Mouse (Mus musculus) liver, embryonic 13.5 days (tissue): ENCODE data around the gene Zfand6. TPM values are rescaled to one million over a fixed set of nuclear protein-coding genes. Genes with fewer than 3 reads are reported as not detected.
A peak's percentile ranks its signal among the peaks of the same experiment; 100 is the strongest.

ENCODE experiments used
- ATAC-seq: fragments of 200-750 bp; cut with Nextera tagmentation; 2 replicates; pipeline ENCODE4 v1.8.0; 2017; ENCODE audit warnings: low read depth, mild to moderate bottlenecking, moderate number of reproducible peaks, moderate library complexity
- DNase-seq: peaks from one replicate; pipeline ENCODE4 v3.0.0; 2022
- H3K27ac ChIP-seq: fragments of 300-500 bp; sonication (generic); 2 replicates; pipeline ENCODE4 v1.5.1; 2015; ENCODE audit warnings: moderate library complexity, mild to moderate bottlenecking, inconsistent platforms
- H3K27me3 ChIP-seq: fragments of 300-500 bp; sonication (generic); 2 replicates; pipeline ENCODE4 v1.6.1; 2015; ENCODE audit warnings: mild to moderate bottlenecking, inconsistent platforms
- H3K36me3 ChIP-seq: fragments of 300-500 bp; sonication (generic); 2 replicates; pipeline ENCODE4 v1.6.1; 2015; ENCODE audit warnings: mild to moderate bottlenecking, inconsistent platforms
- H3K4me1 ChIP-seq: fragments of 300-500 bp; sonication (generic); replicated peaks from 2 replicates; pipeline ENCODE4 v1.6.1; 2015; ENCODE audit warnings: inconsistent platforms
- H3K4me2 ChIP-seq: fragments of 300-500 bp; sonication (generic); 2 replicates; pipeline ENCODE4 v1.6.1; 2015; ENCODE audit warnings: inconsistent platforms, mild to moderate bottlenecking, moderate library complexity
- H3K4me3 ChIP-seq: fragments of 300-500 bp; sonication (generic); replicated peaks from 2 replicates; pipeline ENCODE4 v1.5.1; 2015; ENCODE audit warnings: mild to moderate bottlenecking, inconsistent platforms
- H3K9ac ChIP-seq: fragments of 300-500 bp; sonication (generic); 2 replicates; pipeline ENCODE4 v1.6.1; 2015; ENCODE audit warnings: mild to moderate bottlenecking, inconsistent platforms
- H3K9me3 ChIP-seq: fragments of 300-500 bp; sonication (generic); replicated peaks from 2 replicates; pipeline ENCODE4 v1.6.1; 2016; ENCODE audit warnings: inconsistent platforms
- WGBS: fragments of 180-500 bp; shearing (Covaris S2); methylation state at CpG from one replicate; pipeline ENCODE4 v1.1.7; 2015; ENCODE audit not compliant: insufficient replicate concordance; 5-methylcytosine and 5-hydroxymethylcytosine counted together
- polyA plus RNA-seq: library from polyadenylated mRNA; unstranded; fragments of >200 nt; fragmentation: Nextera tagmentation; extraction: Ambion mirVana; gene quantifications from 2 replicates; pipeline ENCODE4 v1.2.1, GENCODE M21; 2015

The Zfand6 gene
- polyA plus RNA-seq, 1 experiment from 2014 or later, result 129 TPM

GRCm38 (mm10) chr7:84611609-84612008 lies 78.2 kb downstream of the Zfand6 start:
- no peak overlapping the region for H3K27ac ChIP-seq
- no peaks in the 10 kb centered on the region for H3K27me3 ChIP-seq
- H3K9ac ChIP-seq, result no peak overlapping the region
- no peak overlapping the region for H3K4me3 ChIP-seq
- 22% methylated on average over 1 of the region's 1 CpGs for WGBS
- H3K4me1 ChIP-seq, result peaks cover 18% of the 10 kb centered on the region
- H3K9me3 ChIP-seq, result no peaks in the 10 kb centered on the region
- no peak for DNase-seq
- no peak overlapping the region for H3K4me2 ChIP-seq
- ATAC-seq, result no peak
- H3K36me3 ChIP-seq, result peaks cover 19% of the 10 kb centered on the region

- peak within 1 kb of the TSS; percentile 69 for H3K4me3 ChIP-seq
- peaks cover 26% of the 10 kb centered on the region for H3K4me1 ChIP-seq
- peak within 1 kb of the TSS; percentile 96 for H3K4me2 ChIP-seq
- 0 out of 2 replicates have a peak, but pooled peaks cover 4% of the 10 kb centered on the region for H3K36me3 ChIP-seq
- H3K9ac ChIP-seq, result peak within 1 kb of the TSS; percentile 70
- peak; percentile 23; the same call in 1 of the 2 replicates for ATAC-seq
- no peaks in the 10 kb centered on the region for H3K27me3 ChIP-seq
- H3K27ac ChIP-seq, result peak within 1 kb of the TSS; percentile 64
- no peaks in the 10 kb centered on the region for H3K9me3 ChIP-seq
- WGBS, result 6% methylated on average over 10 of the region's 10 CpGs
- peak; percentile 44 for DNase-seq
Observed at GRCm38 (mm10) chr7:84606293-84606749, 83.4 kb downstream of the Zfand6 start, which contains the start of gene Fah. Fah (minus strand) TSS chr7:84606722.

- peak overlapping the region; percentile 70 for H3K9ac ChIP-seq
- 0 out of 2 replicates have a peak, but pooled peaks cover 4% of the 10 kb centered on the region for H3K36me3 ChIP-seq
- WGBS, result under 1% methylated on average over 36 of the region's 36 CpGs
- peak; percentile 99 for ATAC-seq
- H3K27ac ChIP-seq, result peak overlapping the region; percentile 64
- H3K4me1 ChIP-seq, result peaks cover 26% of the 10 kb centered on the region
- no peaks in the 10 kb centered on the region for H3K9me3 ChIP-seq
- peak overlapping the region; percentile 69 for H3K4me3 ChIP-seq
- DNase-seq, result peak; percentile 80
- H3K27me3 ChIP-seq, result no peaks in the 10 kb centered on the region
- H3K4me2 ChIP-seq, result peak overlapping the region; percentile 96
Observed at GRCm38 (mm10) chr7:84605704-84606292, 84.0 kb downstream of the Zfand6 start.

DNA sequence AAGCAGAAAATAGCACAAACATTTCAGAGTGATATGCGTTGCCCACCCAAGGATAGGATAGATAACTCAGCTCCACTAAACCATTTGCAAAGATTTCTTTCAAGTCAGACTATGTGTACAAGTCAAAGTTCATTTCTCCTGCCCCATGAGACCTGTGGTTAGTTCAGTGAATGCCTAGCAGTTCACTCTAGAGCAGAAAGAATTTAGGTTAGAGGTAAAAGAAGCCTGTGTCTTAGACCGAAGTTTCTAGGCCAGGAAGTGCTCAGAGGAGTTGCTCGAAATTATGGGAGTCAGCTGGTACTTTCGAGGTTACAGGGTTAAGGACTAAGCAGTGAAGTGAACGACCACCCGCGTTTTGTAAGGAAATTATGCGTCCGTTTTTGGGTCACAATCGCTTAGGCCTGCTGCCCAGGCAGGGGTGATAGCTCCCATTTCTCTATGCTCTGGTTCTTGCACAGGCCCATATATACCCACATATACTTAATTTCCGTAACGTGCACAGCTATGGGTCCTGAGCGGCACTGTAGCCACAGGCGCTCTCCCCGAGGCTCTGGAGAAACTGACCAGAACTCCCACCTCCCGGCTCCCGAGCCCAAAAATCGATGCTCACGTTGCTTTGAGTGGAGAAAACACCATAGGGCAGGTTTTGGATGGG lies 84.6 kb downstream of the Zfand6 start:
- H3K4me2 ChIP-seq, result peak overlapping the region; percentile 96
- DNase-seq, result no peak
- H3K27ac ChIP-seq, result peak overlapping the region; percentile 64
- H3K9me3 ChIP-seq, result no peaks in the 10 kb centered on the region
- 14% methylated on average over 19 of the region's 19 CpGs for WGBS
- ATAC-seq, result peak; percentile 11; the same call in 1 of the 2 replicates
- H3K4me3 ChIP-seq, result peak overlapping the region; percentile 69
- H3K36me3 ChIP-seq, result no peaks in the 10 kb centered on the region
- no peaks in the 10 kb centered on the region for H3K27me3 ChIP-seq
- H3K9ac ChIP-seq, result peak overlapping the region; percentile 70
- peaks cover 26% of the 10 kb centered on the region for H3K4me1 ChIP-seq

- Histone ChIP-seq H3K9me3 (no peaks in the 10 kb centered on the region), H3K4me1 (peaks cover 26% of the 10 kb centered on the region), H3K27ac (0 out of 2 replicates have a peak overlapping the region, but pooled peaks have one; percentile 13), H3K4me2 (peak overlapping the region; percentile 96), H3K36me3 (no peaks in the 10 kb centered on the region), H3K27me3 (no peaks in the 10 kb centered on the region), H3K4me3 (peak overlapping the region; percentile 69), H3K9ac (no peak overlapping the region)
- 50% methylated on average over 3 of the region's 3 CpGs for WGBS
- ATAC-seq (no peak), DNase-seq (no peak)
Observed at GRCm38 (mm10) chr7:84604501-84604900, 85.3 kb downstream of the Zfand6 start.

- no peak for DNase-seq
- 53% methylated on average over 3 of the region's 3 CpGs for WGBS
Observed at GRCm38 (mm10) chr7:84601331-84601730, 88.4 kb downstream of the Zfand6 start.

GRCm38 (mm10) chr7:84600631-84601030 lies 89.1 kb downstream of the Zfand6 start:
- Histone ChIP-seq H3K27me3 (no peaks in the 10 kb centered on the region), H3K27ac (no peak overlapping the region), H3K9me3 (no peaks in the 10 kb centered on the region), H3K4me2 (no peak overlapping the region), H3K36me3 (no peaks in the 10 kb centered on the region), H3K4me3 (no peak overlapping the region), H3K9ac (no peak overlapping the region), H3K4me1 (peaks cover 14% of the 10 kb centered on the region)
- ATAC-seq (no peak), DNase-seq (no peak)
- WGBS, result 76% methylated on average over 2 of the region's 2 CpGs

More at GRCm38 (mm10) chr7:84601331-84601730, 88.4 kb downstream of the Zfand6 start:
- no peak overlapping the region for H3K27ac ChIP-seq
- H3K27me3 ChIP-seq, result no peaks in the 10 kb centered on the region
- no peak overlapping the region for H3K4me3 ChIP-seq
- H3K4me1 ChIP-seq, result peaks cover 20% of the 10 kb centered on the region
- no peaks in the 10 kb centered on the region for H3K36me3 ChIP-seq
- H3K9me3 ChIP-seq, result no peaks in the 10 kb centered on the region
- no peak for ATAC-seq
- no peak overlapping the region for H3K9ac ChIP-seq
- H3K4me2 ChIP-seq, result no peak overlapping the region

- Histone ChIP-seq H3K27ac (no peak overlapping the region), H3K9me3 (no peaks in the 10 kb centered on the region), H3K4me2 (no peak overlapping the region), H3K4me3 (no peak overlapping the region), H3K4me1 (peaks cover 6% of the 10 kb centered on the region), H3K9ac (no peak overlapping the region), H3K36me3 (no peaks in the 10 kb centered on the region), H3K27me3 (no peaks in the 10 kb centered on the region)
- ATAC-seq, result no peak
- no peak for DNase-seq
- 84% methylated on average over 3 of the region's 3 CpGs for WGBS
Observed at GRCm38 (mm10) chr7:84596633-84597032, 93.1 kb downstream of the Zfand6 start.

GRCm38 (mm10) chr7:84596002-84596401 lies 93.8 kb downstream of the Zfand6 start:
- no peaks in the 10 kb centered on the region for H3K9me3 ChIP-seq
- no peak for DNase-seq
- H3K9ac ChIP-seq, result no peak overlapping the region
- no peak overlapping the region for H3K27ac ChIP-seq
- no peak overlapping the region for H3K4me2 ChIP-seq
- H3K27me3 ChIP-seq, result no peaks in the 10 kb centered on the region
- no peak for ATAC-seq
- peaks cover 6% of the 10 kb centered on the region for H3K4me1 ChIP-seq
- H3K4me3 ChIP-seq, result no peak overlapping the region
- 80% methylated on average over 3 of the region's 3 CpGs for WGBS
- H3K36me3 ChIP-seq, result no peaks in the 10 kb centered on the region

DNA sequence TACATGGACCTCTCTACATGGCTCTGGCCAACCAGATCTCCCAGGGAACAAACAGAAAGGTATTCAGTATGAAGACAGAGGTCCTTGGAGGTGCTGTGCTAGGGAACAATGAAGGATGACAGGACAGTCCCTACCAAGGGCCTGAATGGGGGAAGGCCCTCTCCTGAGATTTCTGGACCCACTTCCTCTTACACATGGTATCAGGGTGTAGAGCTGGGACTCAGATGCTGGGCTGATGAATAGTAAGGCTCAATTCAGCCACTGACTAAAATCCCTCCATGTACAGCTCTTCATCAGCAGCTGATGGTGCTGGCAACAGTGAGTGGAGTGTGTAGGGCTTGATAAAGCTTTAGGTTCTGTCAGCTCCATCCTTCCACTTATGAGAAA lies 94.8 kb downstream of the Zfand6 start:
- no peak for DNase-seq
- Histone ChIP-seq H3K4me1 (peaks cover 14% of the 10 kb centered on the region), H3K27me3 (no peaks in the 10 kb centered on the region), H3K4me2 (0 out of 2 replicates have a peak overlapping the region, but pooled peaks have one; percentile 5), H3K9me3 (no peaks in the 10 kb centered on the region), H3K36me3 (no peaks in the 10 kb centered on the region), H3K27ac (peak overlapping the region; percentile 36; the same call in 1 of the 2 replicates), H3K9ac (no peak overlapping the region), H3K4me3 (no peak overlapping the region)
- ATAC-seq, result 0 out of 2 replicates have a peak, but pooled peaks have one; percentile 2

- no peak overlapping the region for H3K4me3 ChIP-seq
- peak; percentile 55 for DNase-seq
- H3K4me1 ChIP-seq, result peaks cover 14% of the 10 kb centered on the region
- H3K36me3 ChIP-seq, result no peaks in the 10 kb centered on the region
- 42% methylated on average over 8 of the region's 8 CpGs for WGBS
- H3K9me3 ChIP-seq, result no peaks in the 10 kb centered on the region
- H3K9ac ChIP-seq, result no peak overlapping the region
- no peaks in the 10 kb centered on the region for H3K27me3 ChIP-seq
- peak; percentile 78 for ATAC-seq
- H3K4me2 ChIP-seq, result 0 out of 2 replicates have a peak overlapping the region, but pooled peaks have one; percentile 5
- peak overlapping the region; percentile 36; the same call in 1 of the 2 replicates for H3K27ac ChIP-seq
Observed at GRCm38 (mm10) chr7:84594087-84594916, 95.5 kb downstream of the Zfand6 start.
